Mouse (Mus musculus) stomach, postnatal 0 days (tissue): Measurements from ENCODE around the gene Plg.
A peak's percentile ranks its signal among the peaks of the same experiment; 100 is the strongest.

Experiments used
- CTCF ChIP-seq: IDR thresholded peaks from 2 replicates; pipeline ENCODE4 v1.5.1; 2016; ENCODE audit warnings: antibody characterized with exemption, low read depth, mild to moderate bottlenecking, moderate library complexity
- EP300 ChIP-seq: optimal IDR thresholded peaks from 2 replicates; pipeline ENCODE3; 2016; ENCODE audit warnings: antibody characterized with exemption

- peak; percentile 83 for TF ChIP-seq CTCF
- no peak for TF ChIP-seq EP300
These were observed 11.0 kb upstream of the Plg start for GRCm38 (mm10) chr17:12367373-12367930.
